Mouse (Mus musculus) embryo, embryonic 10 days (tissue): ENCODE results near the gene Elp4.

Source experiments
- DNase-seq: peaks from one replicate; pipeline ENCODE4 v3.0.0-alpha.2; 2015; ENCODE audit warnings: low spot score

Gene Elp4

GRCm38 (mm10) chr2:105670731-105671095, 233.7 kb downstream of the Elp4 start:
- DNase-seq: no peak

- no peak for DNase-seq
These were observed 234.3 kb downstream of the Elp4 start for GRCm38 (mm10) chr2:105669881-105670730.

- DNase-seq: no peak
These were observed 234.9 kb downstream of the Elp4 start for GRCm38 (mm10) chr2:105669371-105669861.

- peak; percentile 78 for DNase-seq
These were observed 235.8 kb downstream of the Elp4 start, which contains the start of gene Pax6 for GRCm38 (mm10) chr2:105668271-105669270. Pax6 (plus strand) TSS chr2:105668900.

GRCm38 (mm10) chr2:105667626-105667950, 236.8 kb downstream of the Elp4 start:
- DNase-seq: no peak

- DNase-seq: peak; percentile 46
These were observed 237.4 kb downstream of the Elp4 start for GRCm38 (mm10) chr2:105666763-105667625.

GRCm38 (mm10) chr2:105666331-105666730, 238.0 kb downstream of the Elp4 start:
- DNase-seq: peak; percentile 8

GRCm38 (mm10) chr2:105665491-105666250, 238.7 kb downstream of the Elp4 start:
- no peak for DNase-seq

- peak; percentile 28 for DNase-seq
These were observed 239.4 kb downstream of the Elp4 start for GRCm38 (mm10) chr2:105664996-105665395.

GRCm38 (mm10) chr2:105663101-105663511, 241.3 kb downstream of the Elp4 start:
- peak; percentile 39 for DNase-seq

- no peak for DNase-seq
These were observed 241.8 kb downstream of the Elp4 start for GRCm38 (mm10) chr2:105662606-105663005.

- DNase-seq: peak; percentile 24
These were observed 242.2 kb downstream of the Elp4 start for GRCm38 (mm10) chr2:105662121-105662520.

GRCm38 (mm10) chr2:105661623-105662066, 242.7 kb downstream of the Elp4 start:
- DNase-seq: peak; percentile 54

- DNase-seq: peak; percentile 47
These were observed 243.3 kb downstream of the Elp4 start for GRCm38 (mm10) chr2:105660874-105661622.

GRCm38 (mm10) chr2:105659926-105660873, 244.2 kb downstream of the Elp4 start:
- DNase-seq: peak; percentile 57

GRCm38 (mm10) chr2:105659350-105659749, 245.0 kb downstream of the Elp4 start:
- DNase-seq: no peak

- no peak for DNase-seq
These were observed 247.9 kb downstream of the Elp4 start for GRCm38 (mm10) chr2:105656456-105656855.
